Mouse (Mus musculus) kidney, embryonic 15.5 days (tissue): ENCODE results near the gene Msh3. TPM values are rescaled to one million over a fixed set of nuclear protein-coding genes. Genes with fewer than 3 reads are reported as not detected.

Source experiments
- ATAC-seq: fragments of 200-750 bp; cut with Nextera tagmentation; replicated peaks from 2 replicates; pipeline ENCODE4 v1.8.0; 2017; ENCODE audit warnings: moderate TSS enrichment; ENCODE audit not compliant: low FRiP score
- H3K27ac ChIP-seq: fragments of 300-500 bp; sonication (generic); 2 replicates; pipeline ENCODE4 v1.5.1; 2015; ENCODE audit warnings: mild to moderate bottlenecking, inconsistent platforms
- H3K27me3 ChIP-seq: fragments of 300-500 bp; sonication (generic); 2 replicates; pipeline ENCODE4 v1.6.1; 2015; ENCODE audit warnings: inconsistent platforms
- H3K36me3 ChIP-seq: fragments of 300-500 bp; sonication (generic); 2 replicates; pipeline ENCODE4 v1.6.1; 2015; ENCODE audit warnings: inconsistent platforms
- H3K4me1 ChIP-seq: fragments of 300-500 bp; sonication (generic); 2 replicates; pipeline ENCODE4 v1.6.1; 2015; ENCODE audit warnings: inconsistent platforms
- H3K4me2 ChIP-seq: fragments of 300-500 bp; sonication (generic); 2 replicates; pipeline ENCODE4 v1.6.1; 2015; ENCODE audit warnings: moderate library complexity, mild to moderate bottlenecking, inconsistent platforms
- H3K4me3 ChIP-seq: fragments of 300-500 bp; sonication (generic); replicated peaks from 2 replicates; pipeline ENCODE4 v1.5.1; 2015; ENCODE audit warnings: mild to moderate bottlenecking, inconsistent platforms
- H3K9ac ChIP-seq: fragments of 300-500 bp; sonication (generic); 2 replicates; pipeline ENCODE4 v1.6.1; 2015; ENCODE audit warnings: mild to moderate bottlenecking, inconsistent platforms
- H3K9me3 ChIP-seq: fragments of 300-500 bp; sonication (generic); replicated peaks from 2 replicates; pipeline ENCODE4 v1.6.1; 2016; ENCODE audit warnings: inconsistent platforms
- WGBS: fragments of 180-500 bp; shearing (Covaris S2); methylation state at CpG from one replicate; pipeline ENCODE4 v1.1.7; 2015; ENCODE audit warnings: mixed read lengths; 5-methylcytosine and 5-hydroxymethylcytosine counted together
- polyA plus RNA-seq: library from polyadenylated mRNA; unstranded; fragments of >200 nt; fragmentation: Nextera tagmentation; extraction: Ambion mirVana; gene quantifications from 2 replicates; pipeline ENCODE4 v1.2.1, GENCODE M21; 2015

Gene Msh3
- polyA plus RNA-seq, 1 experiment from 2014 or later = 29.6 TPM

GRCm38 (mm10) chr13:92326030-92326429, 28.8 kb downstream of the Msh3 start:
- Histone ChIP-seq H3K27me3 (no peaks in the 10 kb centered on the region), H3K9ac (no peak overlapping the region), H3K9me3 (no peaks in the 10 kb centered on the region), H3K36me3 (peaks cover 33% of the 10 kb centered on the region), H3K4me1 (no peaks in the 10 kb centered on the region), H3K4me2 (no peak overlapping the region), H3K4me3 (no peak overlapping the region), H3K27ac (no peak overlapping the region)
- WGBS = 46% methylated on average over 5 of the region's 5 CpGs
- ATAC-seq = no peak

GRCm38 (mm10) chr13:92320770-92321169, 34.0 kb downstream of the Msh3 start:
- Histone ChIP-seq H3K36me3 (peaks cover 23% of the 10 kb centered on the region), H3K9me3 (no peaks in the 10 kb centered on the region), H3K27ac (no peak overlapping the region), H3K4me2 (no peak overlapping the region), H3K4me1 (no peaks in the 10 kb centered on the region), H3K27me3 (no peaks in the 10 kb centered on the region), H3K9ac (no peak overlapping the region), H3K4me3 (no peak overlapping the region)
- ATAC-seq = no peak
- WGBS = 83% methylated on average over 5 of the region's 5 CpGs

DNA sequence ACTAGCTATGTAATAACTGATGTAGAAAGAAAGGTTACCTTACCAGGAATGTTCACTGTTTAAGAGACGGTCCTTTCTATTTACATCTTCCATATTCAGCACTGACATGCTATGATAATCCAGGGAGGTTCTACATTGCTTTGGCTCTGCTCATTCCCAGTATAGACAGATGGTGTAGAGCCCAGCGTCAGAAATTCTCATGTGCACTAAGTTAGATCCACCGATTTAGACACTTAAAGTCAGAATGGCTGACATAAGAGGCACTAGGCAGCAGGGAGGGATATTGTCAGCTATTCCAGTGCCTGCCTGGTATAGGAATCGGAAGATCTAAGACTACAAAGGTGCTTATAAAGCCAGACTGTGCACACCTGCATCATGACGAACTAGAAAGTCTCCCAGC, 40.2 kb downstream of the Msh3 start:
- Histone ChIP-seq H3K9me3 (no peaks in the 10 kb centered on the region), H3K27me3 (no peaks in the 10 kb centered on the region), H3K4me3 (no peak overlapping the region), H3K4me2 (no peak overlapping the region), H3K4me1 (no peaks in the 10 kb centered on the region), H3K27ac (no peak overlapping the region), H3K9ac (no peak overlapping the region), H3K36me3 (peaks cover 24% of the 10 kb centered on the region)
- 89% methylated on average over 5 of the region's 5 CpGs for WGBS
- ATAC-seq = no peak

DNA sequence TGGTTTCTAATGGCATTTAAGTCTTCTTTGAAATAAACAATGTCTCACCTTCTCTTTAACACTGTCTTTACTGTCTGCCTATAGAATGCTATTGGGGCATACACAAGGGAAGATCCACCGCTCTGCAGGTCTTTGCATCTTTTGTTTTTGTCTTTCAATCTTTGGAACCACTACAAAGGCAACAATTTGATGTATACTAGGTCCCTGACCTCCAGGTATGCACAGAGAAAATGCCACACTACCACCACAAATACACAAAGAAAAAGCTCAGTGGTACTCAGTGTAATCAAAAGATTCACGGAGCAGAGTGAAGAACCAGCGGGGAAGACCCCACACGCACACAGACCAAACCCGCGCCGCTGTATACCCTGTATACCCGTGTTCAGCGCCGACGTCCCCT, 49.1 kb downstream of the Msh3 start, which contains the start of gene Gm20379:
TSS of gene Gm20379 (plus strand) at position 301 of the 400 bp plus-strand sequence.
- H3K4me1 ChIP-seq = peaks cover 4% of the 10 kb centered on the region; the same call in 1 of the 2 replicates
- no peak within 1 kb of the TSS for H3K9ac ChIP-seq
- no peak within 1 kb of the TSS for H3K4me2 ChIP-seq
- ATAC-seq = no peak
- H3K27ac ChIP-seq = no peak within 1 kb of the TSS
- H3K27me3 ChIP-seq = no peaks in the 10 kb centered on the region
- 96% methylated on average over 11 of the region's 11 CpGs for WGBS
- H3K9me3 ChIP-seq = no peaks in the 10 kb centered on the region
- no peak within 1 kb of the TSS for H3K4me3 ChIP-seq
- H3K36me3 ChIP-seq = peaks cover 39% of the 10 kb centered on the region

- H3K4me3 ChIP-seq = no peak overlapping the region
- H3K27ac ChIP-seq = no peak overlapping the region
- no peak overlapping the region for H3K9ac ChIP-seq
- H3K9me3 ChIP-seq = no peaks in the 10 kb centered on the region
- ATAC-seq = no peak
- peaks cover 42% of the 10 kb centered on the region for H3K36me3 ChIP-seq
- no peak overlapping the region for H3K4me2 ChIP-seq
- WGBS = 95% methylated on average over 5 of the region's 5 CpGs
- no peaks in the 10 kb centered on the region for H3K27me3 ChIP-seq
- peaks cover 4% of the 10 kb centered on the region; the same call in 1 of the 2 replicates for H3K4me1 ChIP-seq
Measured at GRCm38 (mm10) chr13:92304291-92304690, 50.5 kb downstream of the Msh3 start.

DNA sequence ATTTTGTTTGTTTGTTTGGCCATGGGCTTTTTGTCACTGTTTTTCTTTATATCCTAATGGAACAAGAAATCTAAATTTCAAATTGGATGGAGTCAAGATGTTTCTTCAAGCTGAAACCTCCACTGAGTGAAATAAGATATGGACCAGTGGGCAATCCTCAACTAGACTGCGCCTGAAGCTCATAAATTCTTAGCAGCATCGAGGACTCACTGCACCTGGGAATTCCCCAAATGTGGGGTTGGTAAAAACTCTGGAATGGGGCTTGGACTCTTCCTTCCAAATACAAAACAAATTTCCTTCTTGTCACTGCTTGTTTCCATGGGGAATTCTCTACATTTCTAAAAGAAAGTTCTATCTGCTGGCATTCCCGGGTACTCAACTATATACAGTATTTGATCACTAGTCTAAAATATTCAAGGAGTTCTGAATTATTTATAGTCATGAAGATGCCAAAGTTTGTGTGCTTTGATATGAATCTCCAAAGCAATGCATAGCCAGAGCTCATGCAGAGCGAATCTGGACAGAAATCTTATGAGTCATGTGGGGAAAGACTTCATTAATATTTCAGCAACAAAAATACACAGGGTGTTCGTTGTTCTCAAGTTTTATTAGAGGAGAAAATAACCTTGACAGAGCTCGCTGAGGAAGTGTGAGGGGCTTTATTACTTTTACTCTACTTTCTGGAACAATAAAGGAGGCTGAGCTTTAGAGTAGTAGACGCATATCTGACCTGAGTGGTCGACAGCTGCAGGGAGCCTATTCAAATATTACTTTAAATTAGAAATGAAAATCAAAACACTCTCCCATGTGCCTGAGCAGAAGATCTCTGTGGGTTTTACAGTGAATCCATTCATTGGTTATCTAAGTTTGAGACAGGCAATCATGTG, 51.5 kb downstream of the Msh3 start:
- H3K4me3 ChIP-seq = no peak overlapping the region
- H3K27ac ChIP-seq = no peak overlapping the region
- H3K4me2 ChIP-seq = no peak overlapping the region
- H3K9me3 ChIP-seq = no peaks in the 10 kb centered on the region
- H3K4me1 ChIP-seq = peaks cover 4% of the 10 kb centered on the region; the same call in 1 of the 2 replicates
- no peak overlapping the region for H3K9ac ChIP-seq
- 49% methylated on average over 8 of the region's 8 CpGs for WGBS
- no peak for ATAC-seq
- H3K27me3 ChIP-seq = no peaks in the 10 kb centered on the region
- peaks cover 42% of the 10 kb centered on the region for H3K36me3 ChIP-seq

DNA sequence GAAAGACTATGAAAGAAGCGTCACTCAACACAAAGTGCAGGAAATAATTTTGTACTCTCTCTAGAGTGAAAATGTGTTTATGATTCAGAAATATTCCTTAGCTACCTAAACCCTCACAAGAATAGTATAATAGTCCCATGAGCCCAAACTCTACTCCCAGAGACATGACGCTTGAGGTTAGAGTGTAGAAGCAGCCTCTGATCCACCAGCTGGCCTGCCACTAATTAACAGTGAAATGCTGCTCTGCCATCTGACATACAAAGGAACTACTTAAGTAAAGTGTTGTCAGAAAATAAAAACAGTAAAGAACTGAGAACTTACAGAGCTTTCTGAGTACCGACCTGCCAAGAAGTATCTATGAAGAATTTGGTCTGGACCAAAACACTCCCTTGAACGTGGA, 52.3 kb downstream of the Msh3 start:
- Histone ChIP-seq H3K27me3 (no peaks in the 10 kb centered on the region), H3K9ac (no peak overlapping the region), H3K4me3 (no peak overlapping the region), H3K4me2 (no peak overlapping the region), H3K27ac (no peak overlapping the region), H3K36me3 (peaks cover 40% of the 10 kb centered on the region), H3K9me3 (no peaks in the 10 kb centered on the region), H3K4me1 (peaks cover 4% of the 10 kb centered on the region; the same call in 1 of the 2 replicates)
- no peak for ATAC-seq
- WGBS = 67% methylated on average over 4 of the region's 4 CpGs

GRCm38 (mm10) chr13:92301754-92302153, 53.0 kb downstream of the Msh3 start:
- Histone ChIP-seq H3K27ac (no peak overlapping the region), H3K4me1 (peaks cover 4% of the 10 kb centered on the region; the same call in 1 of the 2 replicates), H3K27me3 (no peaks in the 10 kb centered on the region), H3K4me3 (no peak overlapping the region), H3K9ac (no peak overlapping the region), H3K4me2 (no peak overlapping the region), H3K36me3 (peaks cover 42% of the 10 kb centered on the region), H3K9me3 (no peaks in the 10 kb centered on the region)
- WGBS = 40% methylated on average over 4 of the region's 4 CpGs
- ATAC-seq = 0 out of 2 replicates have a peak, but pooled peaks have one; percentile 36

- no peak for ATAC-seq
- Histone ChIP-seq H3K4me3 (no peak overlapping the region), H3K9me3 (no peaks in the 10 kb centered on the region), H3K27me3 (no peaks in the 10 kb centered on the region), H3K9ac (no peak overlapping the region), H3K4me1 (peaks cover 8% of the 10 kb centered on the region), H3K4me2 (no peak overlapping the region), H3K27ac (no peak overlapping the region), H3K36me3 (peaks cover 36% of the 10 kb centered on the region)
- 67% methylated on average over 1 of the region's 1 CpGs for WGBS
Measured at GRCm38 (mm10) chr13:92299522-92299921, 55.3 kb downstream of the Msh3 start.

- Histone ChIP-seq H3K4me2 (no peak overlapping the region), H3K27ac (no peak overlapping the region), H3K4me1 (peaks cover 5% of the 10 kb centered on the region), H3K9me3 (no peaks in the 10 kb centered on the region), H3K4me3 (no peak overlapping the region), H3K9ac (no peak overlapping the region), H3K27me3 (no peaks in the 10 kb centered on the region), H3K36me3 (peaks cover 47% of the 10 kb centered on the region)
- WGBS = 88% methylated on average over 2 of the region's 2 CpGs
- no peak for ATAC-seq
Measured at GRCm38 (mm10) chr13:92297021-92297420, 57.8 kb downstream of the Msh3 start.

DNA sequence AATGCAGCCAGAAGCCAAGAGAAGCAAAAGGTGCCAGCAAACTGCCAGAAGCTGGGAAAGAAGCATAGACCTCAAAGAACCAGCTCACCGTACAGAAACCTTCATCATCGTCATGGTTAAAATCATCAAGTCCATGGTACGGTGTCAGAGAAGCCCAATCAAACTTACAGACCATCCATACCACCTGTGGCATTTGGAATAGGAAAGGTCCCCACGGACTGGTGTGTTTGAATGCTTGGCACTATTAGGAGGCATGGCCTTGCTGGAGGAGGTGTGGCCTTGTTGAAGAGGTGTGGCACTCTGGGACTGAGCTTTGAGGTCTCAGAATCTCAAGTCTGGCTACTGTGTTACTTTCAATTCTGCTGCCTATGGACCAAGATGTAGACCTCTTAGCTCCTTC, 58.3 kb downstream of the Msh3 start:
- Histone ChIP-seq H3K9ac (no peak overlapping the region), H3K27me3 (no peaks in the 10 kb centered on the region), H3K4me3 (no peak overlapping the region), H3K36me3 (peaks cover 47% of the 10 kb centered on the region), H3K4me2 (no peak overlapping the region), H3K9me3 (no peaks in the 10 kb centered on the region), H3K4me1 (peaks cover 4% of the 10 kb centered on the region; the same call in 1 of the 2 replicates), H3K27ac (0 out of 2 replicates have a peak overlapping the region, but pooled peaks have one; percentile 41)
- 85% methylated on average over 4 of the region's 4 CpGs for WGBS
- peak; percentile 52; the same call in 1 of the 2 replicates for ATAC-seq

DNA sequence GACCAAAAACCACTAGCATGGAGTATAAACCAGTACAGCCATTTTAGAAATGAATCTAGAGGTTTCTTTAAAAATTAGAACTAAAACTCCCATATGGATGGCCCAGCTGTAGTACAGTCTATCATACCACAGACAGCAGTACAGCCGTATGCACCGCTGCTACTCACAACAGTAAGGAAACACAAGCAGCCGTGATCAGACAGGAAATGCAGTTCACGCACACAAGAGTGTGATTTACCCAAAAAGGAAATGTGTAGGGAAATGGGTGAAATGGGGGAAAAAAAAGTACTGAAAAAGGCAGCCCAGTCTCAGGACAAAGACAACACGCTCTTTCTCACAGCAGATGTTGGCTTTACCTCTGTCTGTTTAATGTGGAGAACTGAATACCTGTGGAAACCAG, 60.9 kb downstream of the Msh3 start:
- H3K9ac ChIP-seq = no peak overlapping the region
- 76% methylated on average over 5 of the region's 5 CpGs for WGBS
- H3K27ac ChIP-seq = no peak overlapping the region
- peaks cover 4% of the 10 kb centered on the region; the same call in 1 of the 2 replicates for H3K4me1 ChIP-seq
- no peak for ATAC-seq
- no peaks in the 10 kb centered on the region for H3K27me3 ChIP-seq
- peaks cover 56% of the 10 kb centered on the region for H3K36me3 ChIP-seq
- H3K4me3 ChIP-seq = no peak overlapping the region
- H3K9me3 ChIP-seq = no peaks in the 10 kb centered on the region
- no peak overlapping the region for H3K4me2 ChIP-seq
